Mouse (Mus musculus): ENCODE measurements around the gene P2rx1.
A peak's percentile ranks its signal among the peaks of the same experiment; 100 is the strongest.

The P2rx1 gene

GRCm38 (mm10) chr11:72987807-72988206 lies 11.1 kb upstream of the P2rx1 start:
- no peak for DNase-seq (ENCODE audit: low spot score in 2 of 2)

GRCm38 (mm10) chr11:72989044-72989443 lies 9.9 kb upstream of the P2rx1 start:
- DNase-seq (ENCODE audit: low spot score in 2 of 2), result no peak

DNA sequence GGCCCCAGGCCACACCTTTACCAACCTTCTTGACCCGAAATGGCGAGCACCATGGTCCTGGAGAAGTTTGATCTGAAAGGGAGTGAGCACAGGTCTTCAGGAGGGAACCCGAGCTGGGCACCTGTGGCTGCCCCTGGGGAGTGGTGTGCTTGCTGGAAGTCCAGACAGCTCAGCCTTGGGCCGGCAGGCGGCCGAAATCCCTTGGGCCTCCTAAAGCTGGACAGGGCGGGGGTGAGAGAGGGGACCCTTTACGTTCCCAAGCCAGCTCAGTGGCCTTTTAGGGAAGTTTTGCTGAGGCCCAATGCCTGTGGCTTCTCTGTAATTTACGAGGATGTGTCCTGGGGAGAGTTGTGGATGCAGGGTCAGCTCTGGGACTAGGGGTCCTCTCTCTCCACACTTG lies 8.2 kb upstream of the P2rx1 start:
- DNase-seq (ENCODE audit: low spot score in 2 of 2), result no peak

- DNase-seq (ENCODE audit: low spot score in 2 of 2), result no peak
These were observed 6.9 kb upstream of the P2rx1 start for GRCm38 (mm10) chr11:72991961-72992360.

GRCm38 (mm10) chr11:72996346-72996745 lies 2.6 kb upstream of the P2rx1 start:
- DNase-seq (ENCODE audit: low spot score in 2 of 2), result no peak

GRCm38 (mm10) chr11:72996781-72997180 lies 2.1 kb upstream of the P2rx1 start:
- no peak for DNase-seq (ENCODE audit: low spot score in 2 of 2)

DNA sequence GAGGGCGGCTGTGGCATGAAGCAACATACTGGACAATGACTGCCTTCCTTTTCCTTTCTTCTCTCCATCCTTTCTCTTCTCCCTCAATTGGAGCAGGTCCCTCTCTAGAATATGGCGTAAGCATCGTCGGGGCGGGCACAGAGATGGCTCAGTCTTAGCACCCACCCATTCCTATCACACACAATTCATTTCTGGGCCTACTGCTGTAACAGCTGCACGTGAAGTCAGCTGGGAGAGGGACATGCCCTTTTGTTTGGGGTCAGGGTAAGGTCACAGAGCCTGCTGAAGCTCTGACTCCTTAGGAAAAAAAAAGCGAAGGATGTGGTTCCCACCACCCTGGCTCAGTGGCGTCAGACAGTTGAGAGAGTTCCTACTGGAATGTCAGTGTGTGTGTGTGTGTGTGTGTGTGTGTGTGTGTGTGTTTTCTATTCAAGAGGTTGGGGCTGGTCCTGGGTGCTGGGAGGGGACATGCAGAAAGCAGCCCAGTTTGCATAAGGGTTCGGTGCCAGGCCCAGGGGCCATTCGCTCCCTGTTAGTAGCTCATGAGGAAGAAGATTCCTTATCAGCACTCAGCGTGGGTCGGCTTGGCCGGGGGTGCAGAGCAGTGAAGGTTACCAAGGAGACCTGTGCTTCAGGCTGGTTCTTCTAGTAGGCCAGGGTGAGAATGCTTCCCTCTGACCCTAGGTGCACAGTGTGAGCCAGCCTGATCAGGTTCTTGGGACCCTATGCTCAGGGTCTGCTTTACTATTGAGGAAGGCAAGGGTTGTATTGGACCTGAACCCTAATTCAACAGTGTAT lies 1.2 kb upstream of the P2rx1 start:
- DNase-seq (ENCODE audit: low spot score in 2 of 2), result no peak

- DNase-seq (ENCODE audit: low spot score in 2 of 2), result peak in 1 of 2 experiments; percentile 73
These were observed 2.1 kb downstream of the P2rx1 start for GRCm38 (mm10) chr11:73001029-73001428.

GRCm38 (mm10) chr11:73006377-73006776 lies 7.5 kb downstream of the P2rx1 start:
- DNase-seq (ENCODE audit: low spot score in 2 of 2), result peak in 1 of 2 experiments; percentile 56

- no peak for DNase-seq (ENCODE audit: low spot score in 2 of 2)
These were observed 8.2 kb downstream of the P2rx1 start for GRCm38 (mm10) chr11:73007113-73007512.

GRCm38 (mm10) chr11:73007698-73008481 lies 9.0 kb downstream of the P2rx1 start:
- no peak for DNase-seq (ENCODE audit: low spot score in 2 of 2)

DNA sequence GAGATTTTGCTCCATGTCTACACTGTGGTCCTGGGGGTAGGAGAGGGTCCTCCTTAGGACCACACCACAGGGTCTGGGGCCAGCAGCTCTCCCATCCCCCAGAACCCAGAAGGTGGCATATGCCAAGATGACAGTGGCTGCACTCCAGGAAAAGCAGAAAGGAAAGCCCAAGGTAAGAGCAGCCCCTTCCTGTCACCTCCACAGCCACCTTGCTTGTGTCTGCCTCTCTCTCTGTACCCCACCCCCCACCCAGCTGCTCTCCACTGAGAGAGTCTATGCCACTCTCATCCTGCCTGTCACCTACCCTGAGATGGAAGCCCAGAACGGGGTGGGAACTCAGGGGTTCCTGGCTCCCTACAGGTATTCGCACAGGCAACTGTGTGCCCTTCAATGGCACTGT lies 9.9 kb downstream of the P2rx1 start:
- DNase-seq (ENCODE audit: low spot score in 2 of 2), result no peak

GRCm38 (mm10) chr11:73009531-73010274 lies 10.8 kb downstream of the P2rx1 start:
- DNase-seq (ENCODE audit: low spot score in 2 of 2), result no peak

DNA sequence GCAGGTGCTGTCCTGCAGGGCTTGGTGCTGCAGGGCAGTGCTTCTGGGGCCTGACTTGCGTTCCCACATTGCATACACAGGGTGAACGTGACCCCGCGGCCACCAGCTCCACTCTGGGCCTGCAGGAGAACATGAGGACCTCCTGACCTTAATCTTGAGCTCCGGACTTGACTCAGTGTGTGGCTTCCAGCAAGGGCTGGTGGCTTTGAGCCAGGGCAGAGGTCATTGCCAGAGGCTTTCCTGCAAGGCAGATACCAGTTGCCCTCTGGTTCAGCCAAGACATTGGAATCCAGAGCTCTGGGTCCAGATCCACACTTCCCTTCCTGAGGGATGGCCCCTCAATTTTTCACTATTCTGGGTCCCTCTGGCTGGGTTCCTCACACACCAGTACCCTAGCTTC lies 15.1 kb downstream of the P2rx1 start:
- DNase-seq (ENCODE audit: low spot score in 2 of 2), result no peak

DNA sequence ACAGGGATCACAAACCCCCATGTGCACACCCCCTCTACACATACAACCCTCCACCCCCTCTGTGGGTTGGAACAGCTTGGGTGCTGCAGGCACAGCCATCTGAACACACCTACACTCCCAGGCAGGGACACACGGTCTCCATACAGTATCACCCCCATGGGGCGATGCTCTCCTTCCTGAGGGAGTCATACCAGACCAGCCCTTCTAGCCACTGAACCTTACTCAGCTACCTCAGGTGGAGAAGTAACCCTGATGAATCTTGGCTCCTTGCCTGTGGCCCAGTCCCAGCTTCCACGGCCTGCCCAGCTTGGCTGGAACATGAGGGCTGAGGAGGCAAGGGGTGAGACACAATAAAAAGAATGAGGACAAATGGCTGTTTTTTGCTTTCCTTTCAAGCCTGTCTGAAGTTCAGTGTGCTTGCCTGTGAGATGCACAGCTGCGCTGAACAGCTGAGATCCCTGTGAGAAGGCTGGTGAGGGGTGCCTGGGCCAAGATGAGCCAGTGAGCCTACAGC lies 16.0 kb downstream of the P2rx1 start:
- peak in 1 of 2 experiments; percentile 68 for DNase-seq (ENCODE audit: low spot score in 2 of 2)

DNA sequence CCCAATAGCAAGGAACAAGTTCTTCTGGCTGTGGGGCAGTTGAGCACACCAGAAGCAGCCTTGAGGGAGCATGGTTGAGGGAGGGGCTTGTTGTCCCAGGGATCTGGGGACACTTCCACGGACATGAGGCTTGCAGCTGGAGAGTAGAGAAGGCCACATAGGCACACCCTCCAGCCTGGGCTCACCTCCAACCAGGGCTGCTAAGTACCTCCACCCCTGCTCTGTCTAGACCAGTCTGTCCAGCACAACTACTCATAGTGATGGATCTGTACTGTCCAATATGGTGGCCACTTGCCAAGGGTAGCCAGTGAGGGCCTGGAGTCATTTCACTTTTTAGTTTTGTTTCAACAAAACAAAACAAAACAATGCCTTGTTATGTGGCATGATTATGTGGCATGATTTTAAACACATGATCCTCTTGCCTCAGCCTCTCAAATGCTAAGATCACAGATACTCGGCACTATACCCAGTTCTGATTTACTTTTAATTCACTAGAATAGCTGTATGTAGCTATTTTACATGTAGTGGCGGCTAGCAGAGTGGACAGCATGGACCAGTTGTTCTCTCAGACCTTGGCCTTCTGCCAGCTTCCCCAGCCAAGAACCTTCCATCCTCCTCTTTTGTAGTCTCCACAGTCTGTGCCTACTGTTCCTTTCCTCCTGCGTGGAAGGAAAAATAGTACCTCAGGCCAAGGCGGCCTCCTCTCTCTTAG lies 16.6 kb downstream of the P2rx1 start:
- DNase-seq (ENCODE audit: low spot score in 2 of 2), result no peak

- DNase-seq (ENCODE audit: low spot score in 2 of 2), result no peak
These were observed 17.2 kb downstream of the P2rx1 start for GRCm38 (mm10) chr11:73016103-73016420.

DNA sequence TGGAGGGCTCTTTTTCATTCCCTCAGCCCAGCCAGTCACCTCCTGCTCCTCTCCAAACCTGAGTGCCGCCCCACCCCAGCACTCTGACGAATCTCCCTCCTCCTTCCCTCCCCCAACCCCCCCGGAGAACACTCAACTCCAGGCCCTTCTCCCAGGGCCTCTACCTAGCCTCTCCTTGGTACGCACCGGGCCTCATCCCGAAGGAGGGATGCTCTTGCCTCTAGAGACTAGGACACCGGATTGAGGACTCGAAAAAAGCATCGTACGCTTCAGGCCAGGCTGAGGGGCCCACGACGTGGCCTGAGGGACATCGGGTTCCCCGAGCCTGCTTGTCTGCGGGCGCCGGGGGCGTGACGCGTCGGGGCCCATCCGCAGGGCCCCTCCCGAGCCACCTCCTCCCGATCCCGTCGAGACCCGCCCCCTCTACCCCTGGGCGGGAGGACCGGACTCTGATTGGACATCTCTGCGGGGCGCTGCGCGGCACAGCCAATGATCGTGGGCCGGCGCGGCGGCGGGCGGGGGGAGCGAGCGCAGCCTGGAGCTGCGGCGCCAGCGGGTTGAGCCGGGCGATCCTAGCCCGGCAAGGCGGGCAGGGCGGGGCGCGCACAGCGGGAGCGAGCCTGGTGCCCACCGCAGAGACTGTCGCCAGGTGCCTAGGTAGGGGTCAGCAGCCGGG lies 19.7 kb downstream of the P2rx1 start, which contains the start of gene Camkk1:
Gene Camkk1 (plus strand): TSS at position 538 of the 676 bp plus-strand sequence.
- DNase-seq (ENCODE audit: low spot score in 2 of 2), result peak; percentile 84 to 94

- DNase-seq (ENCODE audit: low spot score in 2 of 2), result peak; percentile 80 to 87
These were observed 20.4 kb downstream of the P2rx1 start for GRCm38 (mm10) chr11:73019147-73019795.

Measured in left cerebral cortex, adult 9 months (tissue).